Mouse (Mus musculus) kidney, postnatal 4 days (tissue): Measurements from ENCODE around the gene Dock10.

Experiments used
- DNase-seq, 2 experiments: peaks; one replicate each; pipeline ENCODE4 v3.0.0; 2021; ENCODE audit warnings: mixed read lengths in 2 of 2

Gene Dock10

DNA sequence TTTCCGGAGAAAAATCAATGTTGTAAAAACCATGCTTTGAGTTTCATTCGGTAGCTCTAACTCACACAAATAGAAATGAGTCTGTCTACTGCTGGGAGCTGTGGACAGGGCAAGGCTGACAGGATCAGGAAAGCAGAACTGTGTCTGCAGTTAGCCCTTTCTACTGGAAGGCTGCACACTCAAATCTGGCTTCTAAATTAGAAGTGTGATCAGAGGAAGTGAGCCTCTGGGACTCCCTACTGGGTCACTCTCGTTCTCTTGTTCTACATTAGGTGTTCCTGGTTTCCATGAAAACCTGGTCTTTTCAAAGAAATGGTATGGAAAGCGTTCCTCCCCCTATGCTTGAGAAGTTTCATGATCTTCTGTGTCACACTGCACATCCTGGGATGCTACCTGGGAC is 103.1 kb downstream of the Dock10 start:
- no peak for DNase-seq

DNA sequence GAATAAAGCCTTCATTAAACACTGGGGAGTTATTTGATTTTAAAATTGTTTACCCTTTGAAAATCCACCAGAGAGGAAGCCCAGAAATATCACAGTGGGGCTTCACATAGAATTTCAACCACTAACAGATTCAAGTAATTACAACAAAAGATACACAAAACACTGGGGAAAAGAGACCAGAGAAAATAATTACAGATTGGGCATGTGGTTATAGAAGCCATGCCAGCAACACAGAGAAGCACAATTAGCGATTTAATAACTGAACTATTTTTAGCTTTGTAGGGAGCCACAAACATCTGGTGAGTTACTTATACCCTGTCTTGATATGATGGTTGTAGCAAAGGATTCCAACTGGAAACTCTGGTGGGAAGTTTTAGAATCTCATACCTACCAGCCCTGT is 104.2 kb downstream of the Dock10 start:
- no peak for DNase-seq

DNA sequence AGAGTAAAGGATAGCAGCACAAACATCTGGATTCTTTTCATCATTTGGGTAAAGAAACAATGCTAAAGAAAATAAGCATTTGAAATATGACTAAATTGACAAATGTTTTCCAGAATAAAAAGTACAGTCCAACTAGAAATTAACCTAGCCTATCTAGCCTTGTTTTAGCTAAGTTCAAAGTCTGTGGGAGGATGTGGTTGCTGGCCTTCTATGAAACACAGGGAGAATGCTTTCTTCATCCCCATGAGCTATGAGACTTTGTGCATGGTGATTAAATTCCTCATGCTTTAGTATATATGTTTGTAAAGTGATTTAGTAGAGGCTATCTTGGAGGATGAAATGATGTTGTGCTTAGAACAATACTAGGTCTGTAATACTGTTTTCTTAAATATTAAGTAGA is 105.5 kb downstream of the Dock10 start:
- no peak for DNase-seq

DNA sequence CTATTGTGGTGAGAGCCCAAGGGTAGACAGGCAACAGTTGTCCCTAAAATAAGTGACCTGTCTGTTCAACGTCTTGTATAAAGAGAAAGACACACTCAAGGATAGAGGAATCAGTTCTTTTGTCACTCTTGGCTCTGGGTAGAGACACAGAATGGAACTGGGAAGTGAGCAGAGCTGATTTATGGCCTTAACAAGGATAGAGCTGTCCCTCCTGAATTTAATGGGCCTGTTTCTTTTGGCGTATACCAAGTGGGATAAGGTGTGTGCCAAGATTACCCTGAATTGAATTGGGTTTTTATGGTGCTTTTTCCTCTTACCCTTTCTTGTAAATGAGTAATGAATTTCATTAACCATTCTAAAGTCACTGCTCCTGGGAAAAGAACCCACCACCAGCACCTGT is 106.2 kb downstream of the Dock10 start:
- DNase-seq: no peak

DNA sequence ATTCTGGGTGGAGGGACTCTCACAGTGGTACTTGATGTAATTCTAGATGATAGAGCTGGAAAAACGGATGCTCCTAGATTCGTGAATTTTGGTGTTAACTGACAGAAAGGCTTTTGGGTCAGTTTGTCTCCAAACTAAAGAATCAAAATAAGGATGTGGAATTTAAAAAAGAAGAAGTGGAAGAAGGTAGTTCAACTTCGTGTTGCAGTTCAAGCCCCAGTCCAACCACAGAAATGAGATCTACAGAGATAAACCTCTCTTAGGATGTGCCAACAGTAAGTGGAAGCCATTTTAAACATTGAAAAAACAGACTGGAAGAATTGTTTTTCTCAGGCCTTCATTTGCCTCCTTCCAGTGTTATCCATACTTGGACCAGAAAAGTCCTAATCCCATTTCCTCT is 111.7 kb downstream of the Dock10 start:
- no peak for DNase-seq

DNA sequence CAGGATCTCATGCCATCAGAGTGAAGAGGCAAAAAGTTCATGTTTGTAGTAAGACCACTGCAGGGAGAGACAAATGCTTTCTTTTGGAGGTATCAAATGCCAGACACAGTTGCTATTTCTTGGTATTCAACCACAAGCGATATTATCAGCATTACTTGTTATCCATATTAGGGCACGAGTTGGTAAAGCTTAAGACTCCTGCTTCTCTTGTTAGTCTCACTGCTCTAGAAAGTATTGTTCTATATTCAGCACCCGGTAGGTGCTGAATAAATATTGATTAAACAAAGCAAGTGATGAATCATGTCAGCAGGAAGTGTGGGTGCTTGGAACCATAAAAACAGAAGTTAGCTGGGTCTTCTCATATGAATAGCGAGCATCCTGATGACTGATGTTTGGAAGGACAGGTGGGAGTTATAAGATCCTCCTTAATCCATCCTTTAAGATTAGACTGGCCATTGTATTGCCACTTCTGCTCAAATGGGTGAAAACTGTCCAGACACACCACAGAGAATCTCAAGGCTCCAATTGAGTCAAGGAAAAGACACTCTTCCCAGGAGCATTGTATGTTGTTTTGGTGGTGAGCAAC is 114.4 kb downstream of the Dock10 start:
- DNase-seq: no peak

DNA sequence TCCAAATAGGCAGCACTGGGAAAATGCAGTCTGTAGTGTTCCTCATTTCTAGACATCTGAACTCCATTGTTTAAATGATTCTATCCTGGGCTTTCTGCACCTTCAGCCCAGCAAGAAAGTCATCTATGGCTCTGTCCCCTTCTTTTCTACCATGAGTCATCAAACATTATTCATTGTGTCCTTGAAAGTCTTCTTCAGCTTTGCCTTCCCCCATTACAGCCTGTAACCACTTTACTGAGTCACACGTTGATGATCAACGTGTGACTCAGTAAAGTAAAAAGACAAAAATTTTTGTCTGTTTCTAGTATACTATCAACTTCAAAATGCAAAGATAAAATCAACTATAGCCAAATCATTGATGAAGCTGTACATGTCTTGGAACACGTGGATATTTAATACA is 116.5 kb downstream of the Dock10 start:
- DNase-seq: no peak

DNA sequence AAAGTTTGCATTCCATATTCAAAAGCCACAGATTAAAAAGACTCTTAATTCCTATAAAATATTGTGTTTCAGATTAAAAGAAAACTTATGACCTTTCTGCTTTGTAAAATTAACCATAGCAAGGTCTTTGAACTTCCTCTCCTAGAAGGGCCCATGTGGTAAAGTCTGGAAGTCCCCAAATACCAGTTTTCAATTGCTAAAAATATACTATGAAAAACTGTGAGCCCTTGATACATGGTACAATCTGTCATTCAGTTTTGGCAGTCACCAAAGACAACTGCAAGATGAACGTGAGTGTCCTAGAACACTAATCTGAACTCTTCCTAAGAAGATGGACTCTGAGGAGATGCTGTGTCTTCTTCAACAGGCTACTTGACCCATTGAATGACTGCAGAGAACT is 117.0 kb downstream of the Dock10 start:
- DNase-seq: no peak

DNA sequence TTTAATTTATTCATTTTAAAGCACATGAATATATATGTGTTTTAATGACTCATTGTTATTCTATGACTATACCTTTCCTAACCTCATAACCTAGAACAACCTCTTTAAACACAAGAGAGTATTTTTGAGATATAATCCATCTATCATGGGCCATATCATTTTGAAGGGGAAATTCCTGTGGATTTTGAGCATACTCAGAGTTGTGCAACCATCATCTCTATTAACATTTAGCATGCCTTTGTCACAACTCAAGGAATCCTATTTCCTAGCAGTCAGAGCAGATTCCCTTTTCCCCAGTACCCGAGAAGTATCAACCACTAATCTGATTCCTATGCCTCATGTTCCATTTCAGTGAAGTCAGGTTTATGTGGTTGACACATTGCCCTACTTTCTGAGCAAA is 118.8 kb downstream of the Dock10 start:
- no peak for DNase-seq

DNA sequence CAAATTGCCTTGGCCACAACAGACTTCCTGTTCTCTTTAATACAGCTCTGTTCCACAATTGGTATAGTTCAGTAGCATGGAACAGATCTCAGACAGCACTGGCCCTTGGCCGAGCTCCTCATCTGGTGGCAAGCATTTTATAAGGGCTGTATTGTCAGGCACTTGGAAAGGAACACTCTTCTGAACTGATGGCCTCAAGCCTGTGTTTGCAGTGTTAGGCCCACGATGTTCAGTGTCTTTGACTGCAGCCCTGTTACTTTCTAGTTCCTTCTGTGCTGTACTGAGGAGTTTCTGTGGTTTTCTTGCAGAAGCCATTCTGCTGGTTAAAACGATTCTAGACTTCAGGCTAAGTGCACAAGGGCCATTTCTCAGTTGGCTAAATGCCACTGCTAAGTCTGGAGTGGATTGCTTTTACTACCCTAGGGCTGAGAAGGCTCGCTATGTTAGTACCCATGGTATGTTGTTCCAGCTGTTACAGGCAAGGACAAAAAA is 121.1 kb downstream of the Dock10 start:
- DNase-seq: peak; percentile 45 to 62

DNA sequence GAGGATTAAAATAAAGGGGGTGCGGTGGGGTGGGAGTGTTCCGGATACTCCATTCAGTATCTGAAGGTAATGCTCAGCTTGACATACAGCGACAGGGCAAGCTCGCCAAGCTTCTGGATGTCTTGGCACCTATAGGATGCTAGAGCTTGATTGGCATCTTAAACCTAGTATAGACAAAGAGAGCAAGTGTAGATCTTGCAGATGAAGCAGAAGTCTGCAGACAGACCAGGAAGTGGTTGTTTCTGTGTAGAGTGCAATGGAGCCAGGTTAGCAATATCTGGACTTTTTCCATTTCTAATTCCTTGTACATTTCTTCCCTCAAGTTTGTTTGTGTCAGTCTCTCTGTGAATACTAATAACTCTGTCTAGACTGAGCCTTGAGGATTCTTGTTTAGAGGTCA is 122.5 kb downstream of the Dock10 start:
- no peak for DNase-seq

DNA sequence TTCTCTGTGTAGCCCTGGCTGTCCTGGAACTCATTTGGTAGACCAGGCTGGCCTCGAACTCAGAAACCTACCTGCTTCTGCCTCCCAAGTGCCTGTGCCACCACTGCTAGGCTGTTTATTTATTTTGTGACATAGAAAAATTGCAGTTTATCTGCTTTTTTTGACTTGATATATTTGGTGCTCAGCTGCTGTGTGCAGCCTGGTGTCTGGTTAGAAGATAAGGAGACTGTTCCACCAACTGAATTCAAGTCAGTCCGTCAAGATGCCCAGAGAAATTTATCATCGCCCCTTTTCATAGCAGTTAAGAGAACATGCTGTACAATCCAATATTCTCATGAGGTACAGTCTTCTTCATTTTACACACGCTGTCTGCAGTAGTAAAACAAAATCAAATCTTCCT is 124.8 kb downstream of the Dock10 start:
- no peak for DNase-seq

DNA sequence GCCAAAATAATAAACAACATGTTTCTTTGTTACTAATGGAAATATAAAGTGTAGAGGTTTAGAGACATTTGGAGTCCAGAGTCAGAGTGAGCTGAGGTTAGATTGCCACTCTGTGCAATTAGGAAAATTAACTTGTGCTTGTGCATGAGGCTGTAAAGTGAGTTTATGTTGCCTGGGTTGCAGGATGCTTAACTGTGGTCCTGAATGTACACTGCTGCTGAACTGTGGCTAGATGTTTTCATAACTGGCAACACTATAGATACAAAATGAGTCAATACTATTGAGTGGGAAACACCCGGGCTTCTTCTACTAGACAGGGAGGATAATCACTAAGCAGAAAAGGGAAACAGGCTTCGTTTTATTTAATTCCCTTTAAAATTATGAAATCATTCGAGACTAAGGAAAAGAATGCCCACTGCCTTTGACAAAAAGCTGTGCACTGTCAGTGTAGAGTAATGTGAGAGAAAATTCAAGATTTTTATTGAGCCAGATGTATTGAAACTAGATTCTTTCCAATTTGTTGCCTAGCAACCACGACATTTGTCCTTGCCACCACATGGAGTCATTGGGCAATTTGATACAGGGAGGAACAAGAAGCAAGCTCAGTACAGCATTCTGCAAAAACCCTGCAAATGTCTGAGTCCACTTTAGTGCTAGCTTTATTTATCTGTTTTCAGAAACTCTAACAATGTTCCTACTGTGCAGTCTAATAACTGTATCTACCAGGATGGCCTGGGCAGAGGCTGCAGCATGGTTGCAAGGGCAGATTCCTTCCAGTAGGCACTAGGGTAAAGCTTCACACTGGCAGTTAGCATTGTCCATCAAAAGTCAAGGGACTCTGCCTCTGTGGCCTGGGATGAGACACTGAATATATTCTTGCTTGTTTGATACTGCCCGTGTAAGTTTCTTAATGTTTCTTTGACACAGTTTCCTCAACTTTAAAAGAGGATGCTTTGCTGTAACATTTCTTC is 127.9 kb downstream of the Dock10 start:
- DNase-seq: no peak

DNA sequence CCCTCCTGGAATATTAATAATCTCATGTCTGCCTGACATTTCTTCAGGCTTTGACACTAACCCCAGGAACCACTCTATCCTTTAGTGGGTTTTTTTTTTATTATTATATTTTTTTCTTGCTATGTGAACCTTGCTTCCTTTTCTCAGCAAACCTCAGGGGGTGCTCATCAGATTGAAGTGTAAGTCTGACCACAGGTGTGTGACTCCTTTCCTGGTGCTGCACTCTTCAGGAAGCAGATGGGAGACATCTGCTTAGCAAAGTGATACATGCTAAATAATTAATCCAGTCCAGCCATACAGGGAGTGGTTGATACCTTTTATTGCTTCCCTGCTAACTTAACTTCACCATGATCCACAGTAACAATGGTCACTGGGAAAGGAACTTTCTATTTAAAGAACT is 130.3 kb downstream of the Dock10 start:
- no peak for DNase-seq

DNA sequence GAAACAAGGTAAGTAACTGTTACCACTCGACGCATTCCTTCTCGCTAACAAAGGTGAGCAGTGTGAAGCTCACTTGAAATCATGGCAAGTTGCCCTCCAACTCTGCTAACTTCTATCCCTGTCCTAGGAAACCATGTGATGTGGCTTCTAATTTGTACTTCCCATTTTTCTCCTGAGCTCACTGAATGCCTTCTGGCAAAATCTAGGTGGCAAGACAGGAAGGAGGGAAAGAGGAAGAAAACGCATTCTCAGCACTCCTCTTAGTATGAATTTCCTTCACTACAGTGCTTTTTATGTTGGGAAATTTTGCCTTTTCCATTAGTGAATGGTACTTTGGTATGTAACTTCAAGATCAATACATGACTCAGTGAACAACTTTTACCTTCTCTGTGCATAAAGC is 131.5 kb downstream of the Dock10 start:
- no peak for DNase-seq

DNA sequence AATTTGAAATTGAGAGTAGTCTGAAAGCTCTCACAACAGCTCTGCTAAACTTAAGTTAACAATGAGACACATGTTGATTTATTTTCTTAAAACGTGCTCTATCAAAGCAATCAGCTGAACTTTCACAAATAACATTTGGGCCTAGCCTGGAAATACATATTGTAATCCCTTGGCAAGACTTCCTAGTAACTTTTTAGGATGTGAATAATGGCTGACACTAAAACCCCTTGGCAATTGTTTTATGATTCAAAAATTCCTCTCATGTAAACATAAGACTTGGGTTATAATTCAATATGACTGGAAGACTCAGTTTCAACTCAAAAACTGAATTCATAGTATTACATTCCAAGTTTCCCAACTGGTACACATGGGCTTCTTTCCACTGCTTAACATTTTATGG is 133.0 kb downstream of the Dock10 start:
- no peak for DNase-seq

DNA sequence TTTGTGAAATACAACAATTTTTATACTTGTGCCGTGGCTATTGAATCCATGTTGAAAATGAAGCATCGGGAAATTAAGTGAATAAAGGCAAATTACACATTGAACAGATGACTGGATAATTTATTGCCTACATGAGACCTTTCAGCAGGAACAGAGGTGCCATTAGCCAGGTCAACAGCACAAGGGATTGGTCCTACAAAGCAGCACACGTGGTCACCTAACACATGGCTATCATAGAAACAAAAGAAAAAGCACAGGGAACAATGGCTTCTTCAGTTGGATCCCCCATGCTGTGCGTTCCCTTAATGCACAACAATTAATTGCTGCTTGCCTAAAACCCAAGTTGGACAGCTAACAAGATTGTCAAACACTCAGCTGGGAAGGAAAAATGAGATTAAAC is 133.8 kb downstream of the Dock10 start:
- no peak for DNase-seq

DNA sequence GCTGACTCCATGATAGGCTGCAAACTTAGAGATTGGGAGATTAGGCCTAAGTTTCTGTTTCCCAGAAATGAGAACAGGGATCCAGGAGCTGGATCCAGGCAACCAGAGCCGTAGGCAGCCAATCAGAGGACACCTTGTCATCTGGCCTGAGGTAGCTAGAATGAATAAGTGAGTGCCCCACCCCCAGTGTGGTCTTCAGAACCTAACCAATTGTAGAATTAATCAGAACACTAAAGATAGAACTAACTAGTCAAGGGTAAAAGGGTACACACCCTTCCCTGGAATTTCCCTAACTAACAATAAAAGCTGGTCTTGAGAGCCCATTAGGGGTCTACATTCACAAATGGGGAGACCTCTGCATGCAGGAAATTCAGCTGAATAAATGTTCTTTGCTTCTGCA is 135.7 kb downstream of the Dock10 start:
- DNase-seq: no peak

DNA sequence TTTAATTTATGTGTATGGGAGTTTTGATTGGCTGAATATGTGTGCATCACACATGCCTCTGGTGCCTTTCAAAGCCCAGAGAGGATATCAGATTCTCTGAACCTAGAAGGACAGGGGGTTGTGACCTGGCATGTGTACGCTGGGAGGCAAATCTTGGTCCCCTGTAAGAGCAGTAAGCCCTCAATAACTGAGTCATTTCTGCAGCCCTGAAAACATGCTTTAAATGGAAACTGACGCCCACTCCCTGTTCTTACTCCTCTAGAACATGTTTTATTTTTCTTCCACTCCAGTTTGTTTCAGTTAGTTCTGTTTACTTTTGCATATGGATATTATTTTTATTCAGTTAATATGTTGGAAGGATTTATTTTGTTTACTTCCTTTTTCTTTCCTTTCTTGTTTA is 139.2 kb downstream of the Dock10 start:
- DNase-seq: no peak

DNA sequence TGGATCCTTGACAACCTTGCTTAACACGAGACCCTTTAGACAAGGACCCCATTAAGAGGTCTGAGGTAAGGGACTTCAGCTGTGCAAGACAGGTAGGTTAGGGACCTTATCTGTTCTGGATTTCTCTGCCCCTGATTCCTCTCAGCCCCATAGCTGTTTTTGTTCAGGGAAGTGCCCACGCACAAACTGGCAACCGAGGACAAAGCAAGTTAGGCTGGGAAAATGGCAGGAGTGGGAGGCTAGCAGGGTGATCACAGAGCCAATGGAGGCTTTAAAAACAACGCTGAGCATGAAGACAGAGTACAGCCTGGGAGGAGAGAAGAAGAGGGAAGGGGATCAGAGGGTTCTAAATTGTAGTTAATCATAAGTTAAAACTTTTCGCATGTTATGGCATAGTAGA is 141.7 kb downstream of the Dock10 start:
- no peak for DNase-seq

DNA sequence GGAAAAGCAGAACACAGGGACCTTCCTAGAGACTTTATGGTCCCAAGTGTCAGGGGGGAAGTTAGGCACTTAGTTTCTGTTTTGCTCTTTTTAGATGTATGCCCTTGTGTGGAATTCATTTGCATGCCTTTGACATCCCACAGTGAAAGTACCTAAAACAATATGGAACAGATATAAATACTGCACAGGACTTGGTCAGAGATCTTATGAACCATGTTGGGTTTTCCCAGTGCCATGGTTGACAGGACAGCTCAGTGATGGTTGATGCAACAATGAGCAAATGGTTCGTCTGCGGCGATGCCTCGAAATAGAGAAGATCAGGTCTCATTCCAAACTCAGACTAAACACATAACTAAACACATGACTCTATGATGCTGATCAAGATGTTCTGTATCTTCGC is 143.6 kb downstream of the Dock10 start:
- no peak for DNase-seq

DNA sequence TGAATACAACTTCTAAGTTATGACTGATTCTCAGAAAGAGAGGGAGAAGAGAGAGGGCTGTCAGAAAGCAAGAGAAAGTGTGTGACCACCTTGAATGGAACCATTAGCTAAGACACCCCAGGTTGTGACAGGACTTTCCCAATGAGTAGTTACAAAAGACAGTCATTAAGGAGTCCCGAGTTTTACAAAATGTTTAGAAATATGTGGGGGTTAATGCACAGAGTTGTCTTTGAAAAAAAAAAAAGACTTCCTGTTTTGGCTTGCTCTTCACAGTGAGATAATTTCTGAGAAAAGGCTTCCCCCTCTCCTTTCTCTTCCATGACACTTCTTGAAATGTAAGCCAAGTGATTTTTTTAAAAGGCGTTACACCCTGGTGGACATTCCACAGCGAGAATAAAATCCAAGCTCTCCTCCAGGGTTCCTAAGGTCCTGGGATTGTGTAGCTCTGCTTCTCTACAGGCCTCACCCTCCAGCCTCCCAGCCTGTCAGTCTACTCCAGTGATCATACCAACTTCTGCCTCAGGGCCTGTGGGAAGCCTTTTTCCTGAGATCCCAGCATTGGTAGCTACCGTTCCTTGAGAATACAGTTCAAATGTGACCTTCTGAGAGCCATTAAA is 144.8 kb downstream of the Dock10 start:
- DNase-seq: no peak

DNA sequence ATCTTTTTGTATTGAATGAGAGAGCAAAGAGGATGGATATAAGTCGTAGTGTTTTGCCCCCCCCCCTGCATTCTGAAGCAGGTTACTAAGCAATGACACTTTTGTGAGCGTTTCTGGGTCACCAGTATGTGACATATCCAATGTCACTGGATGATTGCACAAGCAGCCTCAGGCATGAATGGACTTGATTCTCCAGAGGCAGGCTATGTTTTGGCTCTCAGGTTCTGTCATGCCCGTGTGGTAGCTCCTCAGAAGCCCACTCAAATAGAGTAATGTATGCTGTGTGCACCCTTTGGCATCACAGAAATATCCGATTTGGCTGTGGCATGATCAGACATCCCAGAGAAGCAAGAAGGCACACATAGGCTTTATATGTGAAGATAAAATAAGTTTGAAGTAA is 150.8 kb downstream of the Dock10 start:
- DNase-seq: no peak
